Mouse (Mus musculus) myocyte (in vitro differentiated cells): ENCODE results near the gene Tfb1m. TPM values are rescaled to one million over a fixed set of nuclear protein-coding genes. Genes with fewer than 3 reads are reported as not detected.

Source experiments
- H3K27me3 ChIP-seq: one replicate; pipeline ENCODE4 v1.6.1; 2011; ENCODE audit not compliant: control insufficient read depth, insufficient read depth, insufficient read length
- H3K36me3 ChIP-seq: one replicate; pipeline ENCODE4 v1.6.1; 2011; ENCODE audit not compliant: control insufficient read depth, insufficient read depth
- H3K4me2 ChIP-seq: one replicate; pipeline ENCODE4 v1.6.1; 2011; ENCODE audit warnings: low read depth, control low read depth
- H3K4me3 ChIP-seq: one replicate; pipeline ENCODE4 v1.5.1; 2011; ENCODE audit warnings: mild to moderate bottlenecking, control low read depth, moderate library complexity
- H3K79me2 ChIP-seq: one replicate; pipeline ENCODE4 v1.6.1; 2011; ENCODE audit not compliant: control insufficient read depth, insufficient read depth
- H3ac ChIP-seq: one replicate; pipeline ENCODE4 v1.6.1; 2011; ENCODE audit not compliant: control insufficient read depth, insufficient read length
- CEBPB ChIP-seq: IDR thresholded peaks from 2 replicates; pipeline ENCODE4 v1.6.1; 2011; ENCODE audit warnings: mild to moderate bottlenecking, moderate library complexity; ENCODE audit not compliant: poor library complexity, insufficient read depth, severe bottlenecking
- E2F4 ChIP-seq: IDR thresholded peaks from one replicate; pipeline ENCODE4 v1.6.1; 2011; ENCODE audit warnings: mild to moderate bottlenecking, control low read depth, moderate library complexity; ENCODE audit not compliant: insufficient read depth
- MAX ChIP-seq: IDR thresholded peaks from one replicate; pipeline ENCODE4 v1.6.1; 2011; ENCODE audit warnings: low read depth, mild to moderate bottlenecking, control low read depth
- MYOD1 ChIP-seq, 3 experiments: IDR thresholded peaks; one replicate each; pipeline ENCODE4 v1.6.1; 2011; ENCODE audit warnings: control low read depth in 2 of 3, low read depth in 2 of 3, mild to moderate bottlenecking in 2 of 3, moderate library complexity in 1 of 3; ENCODE audit not compliant: insufficient read length in 2 of 3, control insufficient read depth in 1 of 3
- MYOG ChIP-seq, 3 experiments: IDR thresholded peaks; one replicate each; pipeline ENCODE4 v1.6.1; 2011; ENCODE audit warnings: control low read depth in 2 of 3, low read depth in 2 of 3, mild to moderate bottlenecking in 2 of 3; ENCODE audit not compliant: insufficient read length in 2 of 3, control insufficient read depth in 1 of 3, insufficient read depth in 1 of 3
- POLR2A ChIP-seq: IDR thresholded peaks from one replicate; pipeline ENCODE4 v1.6.1; 2011; ENCODE audit warnings: low read depth, mild to moderate bottlenecking, control low read depth, moderate library complexity; ENCODE audit not compliant: insufficient read length
- POLR2AphosphoS2 ChIP-seq: IDR thresholded peaks from one replicate; pipeline ENCODE4 v1.6.1; 2011; ENCODE audit warnings: low read depth, control low read depth; ENCODE audit not compliant: insufficient read length
- REST ChIP-seq: IDR thresholded peaks from one replicate; pipeline ENCODE4 v1.6.1; 2011; ENCODE audit warnings: mild to moderate bottlenecking, control low read depth, moderate library complexity; ENCODE audit not compliant: insufficient read depth, insufficient read length
- SRF ChIP-seq: IDR thresholded peaks from one replicate; pipeline ENCODE4 v1.6.1; 2011; ENCODE audit warnings: low read depth; ENCODE audit not compliant: control insufficient read depth, insufficient read length
- TCF12 ChIP-seq: IDR thresholded peaks from one replicate; pipeline ENCODE4 v1.6.1; 2011; ENCODE audit warnings: mild to moderate bottlenecking, control low read depth; ENCODE audit not compliant: poor library complexity, insufficient read depth, severe bottlenecking
- TCF3 ChIP-seq: IDR thresholded peaks from one replicate; pipeline ENCODE4 v1.6.1; 2011; ENCODE audit warnings: low read depth, control low read depth; ENCODE audit not compliant: insufficient read length
- USF1 ChIP-seq: IDR thresholded peaks from one replicate; pipeline ENCODE4 v1.6.1; 2011; ENCODE audit warnings: low read depth, mild to moderate bottlenecking, control low read depth, moderate library complexity
- polyA plus RNA-seq: library from polyadenylated mRNA; unstranded; fragments of >200 nt; fragmentation: generic; extraction: Trizol; gene quantifications from one replicate; pipeline ENCODE4 v1.2.1, GENCODE M21; 2012; ENCODE audit warnings: missing spikeins

The Tfb1m gene
- polyA plus RNA-seq, 1 experiment, result 9.3 TPM

- Histone ChIP-seq H3K79me2 (no peaks in the 10 kb centered on the region), H3K4me3 (no peak overlapping the region), H3ac (no peak overlapping the region)
Observed at GRCm38 (mm10) chr17:3490216-3490895, 67.2 kb downstream of the Tfb1m start.

GRCm38 (mm10) chr17:3487721-3488601, 69.6 kb downstream of the Tfb1m start:
- H3K4me3 ChIP-seq, result no peak overlapping the region
- no peaks in the 10 kb centered on the region for H3K27me3 ChIP-seq
- no peaks in the 10 kb centered on the region for H3K36me3 ChIP-seq
- H3K79me2 ChIP-seq, result no peaks in the 10 kb centered on the region
- no peak overlapping the region for H3K4me2 ChIP-seq
- no peak overlapping the region for H3ac ChIP-seq
- TF ChIP-seq USF1 (no peak), MYOG (IDR thresholded peaks at IDR 0.05; ENCODE audit: control insufficient read depth in 1 of 3, insufficient read depth in 1 of 3, insufficient read length in 2 of 3, low read depth in 2 of 3) (no peak), POLR2A (no peak), E2F4 (no peak), TCF3 (no peak)

More at GRCm38 (mm10) chr17:3490216-3490895, 67.2 kb downstream of the Tfb1m start:
- TF ChIP-seq E2F4 (no peak), POLR2A (no peak), MAX (no peak), SRF (no peak), USF1 (no peak), MYOG (IDR thresholded peaks at IDR 0.05; ENCODE audit: control insufficient read depth in 1 of 3, insufficient read depth in 1 of 3, insufficient read length in 2 of 3, low read depth in 2 of 3) (no peak), MYOD1 (IDR thresholded peaks at IDR 0.05; ENCODE audit: control insufficient read depth in 1 of 3, insufficient read length in 2 of 3, low read depth in 2 of 3) (no peak), CEBPB (no peak), REST (no peak), TCF3 (no peak), TCF12 (no peak), POLR2AphosphoS2 (no peak)
- Histone ChIP-seq H3K4me2 (no peak overlapping the region), H3K36me3 (no peaks in the 10 kb centered on the region), H3K27me3 (no peaks in the 10 kb centered on the region)

GRCm38 (mm10) chr17:3487211-3487610, 70.4 kb downstream of the Tfb1m start:
- Histone ChIP-seq H3ac (no peak overlapping the region), H3K79me2 (no peaks in the 10 kb centered on the region), H3K4me2 (no peak overlapping the region), H3K4me3 (no peak overlapping the region), H3K27me3 (no peaks in the 10 kb centered on the region), H3K36me3 (no peaks in the 10 kb centered on the region)
- no peak for TF ChIP-seq TCF3
- no peak for TF ChIP-seq E2F4
- TF ChIP-seq USF1, result no peak
- TF ChIP-seq POLR2A, result no peak
- no peak for TF ChIP-seq CEBPB
- TF ChIP-seq MYOD1 (IDR thresholded peaks at IDR 0.05; ENCODE audit: control insufficient read depth in 1 of 3, insufficient read length in 2 of 3, low read depth in 2 of 3), result no peak
- TF ChIP-seq REST, result no peak
- TF ChIP-seq SRF, result no peak
- TF ChIP-seq MAX, result no peak
- no peak for TF ChIP-seq MYOG (IDR thresholded peaks at IDR 0.05; ENCODE audit: control insufficient read depth in 1 of 3, insufficient read depth in 1 of 3, insufficient read length in 2 of 3, low read depth in 2 of 3)

GRCm38 (mm10) chr17:3485851-3486250, 71.7 kb downstream of the Tfb1m start:
- Histone ChIP-seq H3ac (no peak overlapping the region), H3K79me2 (no peaks in the 10 kb centered on the region), H3K36me3 (no peaks in the 10 kb centered on the region), H3K4me3 (no peak overlapping the region), H3K4me2 (no peak overlapping the region), H3K27me3 (no peaks in the 10 kb centered on the region)
- TF ChIP-seq MYOG (IDR thresholded peaks at IDR 0.05; ENCODE audit: control insufficient read depth in 1 of 3, insufficient read depth in 1 of 3, insufficient read length in 2 of 3, low read depth in 2 of 3) (no peak), MAX (no peak), SRF (no peak), POLR2A (no peak), MYOD1 (IDR thresholded peaks at IDR 0.05; ENCODE audit: control insufficient read depth in 1 of 3, insufficient read length in 2 of 3, low read depth in 2 of 3) (no peak), TCF3 (no peak), USF1 (no peak), REST (no peak), POLR2AphosphoS2 (no peak), TCF12 (no peak), CEBPB (no peak), E2F4 (no peak)
